Mouse (Mus musculus): ENCODE results near the gene Cd27.

DNA sequence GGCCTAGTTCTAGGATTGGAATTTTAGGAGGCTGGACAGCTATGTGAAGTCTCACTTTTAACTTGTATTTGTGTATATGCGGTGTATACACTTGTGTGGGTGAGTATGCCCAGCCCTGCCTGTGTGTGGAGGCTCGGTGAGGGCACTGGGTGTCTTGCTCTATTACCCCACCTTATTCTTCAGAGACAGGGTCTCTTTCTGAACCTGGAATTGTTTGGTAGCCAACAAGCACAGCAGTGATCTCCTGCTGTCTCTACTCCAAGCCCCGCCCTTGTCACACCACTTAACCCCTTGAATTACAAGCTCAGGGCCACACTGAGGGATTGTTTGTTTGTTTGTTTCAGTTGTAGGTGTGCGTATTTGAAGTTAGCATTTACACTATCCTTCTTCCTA lies 4.8 kb downstream of the Cd27 start:
- TF ChIP-seq JUND (IDR thresholded peaks at IDR 0.05; ENCODE audit: low read depth, low read length) (no peak), POLR2A (IDR thresholded peaks at IDR 0.05; ENCODE audit: control insufficient read depth in 1 of 2, insufficient read depth in 1 of 2, low read depth in 1 of 2, low read length in 2 of 2, poor library complexity in 1 of 2) (no peak), CTCF (IDR thresholded peaks at IDR 0.05 in 2 of 3, conservative IDR thresholded peaks at IDR 0.05 in 1 of 3; ENCODE audit: control insufficient read depth in 1 of 3, insufficient read depth in 1 of 3, low read depth in 2 of 3, low read length in 3 of 3, poor library complexity in 1 of 3, severe bottlenecking in 1 of 3) (no peak), MEF2A (IDR thresholded peaks at IDR 0.05; ENCODE audit: extremely low read depth, insufficient replicate concordance, low read depth, low read length, poor library complexity, severe bottlenecking) (no peak), GABPA (IDR thresholded peaks at IDR 0.05; ENCODE audit: low read depth, low read length) (no peak), MXI1 (IDR thresholded peaks at IDR 0.05; ENCODE audit: low read depth, low read length) (no peak), EP300 (IDR thresholded peaks at IDR 0.05; ENCODE audit: low read depth in 1 of 2, low read length in 2 of 2) (no peak), CHD2 (IDR thresholded peaks at IDR 0.05; ENCODE audit: low read length) (no peak), MAZ (IDR thresholded peaks at IDR 0.05; ENCODE audit: low read depth, low read length) (no peak), CHD1 (IDR thresholded peaks at IDR 0.05; ENCODE audit: low read depth, low read length) (no peak), MAX (IDR thresholded peaks at IDR 0.05; ENCODE audit: low read length) (no peak), TCF12 (IDR thresholded peaks at IDR 0.05; ENCODE audit: low read depth, low read length) (no peak), TBP (IDR thresholded peaks at IDR 0.05; ENCODE audit: low read depth, low read length) (no peak)

Data from MEL (cell line).